Mouse (Mus musculus): ENCODE data around the gene Mesd.

Mesd gene

DNA sequence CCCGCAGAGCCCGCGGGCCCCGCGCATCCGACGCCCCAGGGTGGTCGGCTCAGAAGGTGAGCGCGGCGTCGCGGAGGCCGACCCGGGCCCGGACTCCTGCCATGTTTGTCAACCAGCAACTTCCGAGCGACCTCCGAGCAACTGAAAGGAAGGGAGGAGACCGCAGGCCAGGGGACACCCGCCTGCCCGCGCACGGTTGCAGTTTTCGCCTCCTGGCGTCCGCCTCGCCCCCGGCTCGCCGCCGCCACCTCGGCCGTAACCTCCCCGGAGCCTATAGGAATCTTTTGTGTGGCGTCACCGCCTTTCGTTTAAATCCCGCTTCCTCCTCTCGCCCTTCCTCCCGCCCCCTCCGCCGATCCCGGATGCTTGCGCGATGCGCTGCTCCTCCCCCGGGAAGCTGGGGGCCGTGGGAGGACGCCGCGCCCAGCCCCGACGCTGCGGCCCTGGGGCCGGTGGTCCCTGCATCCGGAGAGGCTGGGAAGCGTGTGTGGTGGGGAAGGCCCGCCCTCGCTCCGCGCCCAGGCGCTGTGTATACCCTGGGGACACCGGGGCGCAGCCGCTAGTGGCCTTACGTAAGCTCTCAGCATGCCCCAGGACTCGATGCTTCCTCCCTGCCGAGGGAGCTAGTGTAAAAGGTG is at the start of gene Mesd, which contains the start of gene Tlnrd1:
Mesd (plus strand) TSS at position 446 of the 638 bp plus-strand sequence.
Tlnrd1 (minus strand) TSS at position 285 of the 638 bp plus-strand sequence.
- peak; percentile 94 for DNase-seq (ENCODE audit: low read depth, low spot score)

DNA sequence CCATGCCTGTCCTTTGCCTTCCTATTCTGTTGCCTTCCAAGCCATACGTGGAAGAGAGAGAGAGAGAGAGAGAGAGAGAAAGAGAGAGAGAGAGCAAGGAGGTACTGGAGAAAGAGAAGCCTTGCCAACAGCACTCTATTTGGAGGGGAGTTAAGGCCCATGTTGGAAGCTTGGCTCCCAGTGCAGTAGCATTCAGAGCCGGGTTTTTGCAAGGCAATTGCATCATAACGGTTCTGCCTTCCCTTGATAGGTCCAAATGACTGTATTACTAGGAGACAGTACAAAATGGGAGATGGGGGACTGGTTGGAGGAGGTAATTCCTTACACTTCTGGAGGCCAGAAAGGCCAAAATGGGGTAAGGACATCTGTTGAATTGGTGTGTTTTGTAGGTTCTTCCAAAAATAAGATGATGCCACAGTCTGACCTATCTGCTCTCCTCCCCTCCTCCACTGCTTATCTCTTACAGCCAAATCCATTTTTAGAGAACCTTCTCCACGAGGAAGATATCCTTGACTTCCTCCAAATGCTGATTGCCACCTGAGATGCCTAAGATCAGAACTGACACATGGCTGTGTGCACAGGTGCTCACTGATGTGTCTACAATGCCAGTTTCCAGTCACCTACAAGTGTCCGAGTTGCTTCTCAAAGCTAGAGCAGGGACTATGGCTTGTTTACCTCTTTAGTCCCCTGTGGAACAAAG is 45.6 kb upstream of the Mesd start:
- no peak for DNase-seq (ENCODE audit: low read depth, low spot score)

DNA sequence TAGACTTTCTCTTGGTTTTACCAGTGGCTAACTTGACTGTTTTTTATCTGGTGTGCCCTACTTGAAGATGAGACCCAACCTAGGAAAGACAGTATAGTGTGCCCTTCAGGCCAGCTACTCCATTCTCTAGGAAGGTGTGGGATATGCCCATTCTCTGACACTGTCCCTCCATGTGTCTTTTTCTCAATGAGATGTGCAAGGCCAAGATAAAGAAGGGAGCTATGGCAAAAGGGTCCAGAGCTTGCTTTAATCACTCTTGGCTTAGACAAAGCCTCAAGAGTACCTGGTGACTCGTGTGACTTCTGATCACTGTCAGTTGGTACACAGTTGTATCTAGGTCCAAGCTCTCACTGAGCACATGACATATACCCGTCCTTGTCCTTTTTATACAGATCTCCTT is 44.2 kb upstream of the Mesd start:
- no peak for DNase-seq (ENCODE audit: low read depth, low spot score)

DNA sequence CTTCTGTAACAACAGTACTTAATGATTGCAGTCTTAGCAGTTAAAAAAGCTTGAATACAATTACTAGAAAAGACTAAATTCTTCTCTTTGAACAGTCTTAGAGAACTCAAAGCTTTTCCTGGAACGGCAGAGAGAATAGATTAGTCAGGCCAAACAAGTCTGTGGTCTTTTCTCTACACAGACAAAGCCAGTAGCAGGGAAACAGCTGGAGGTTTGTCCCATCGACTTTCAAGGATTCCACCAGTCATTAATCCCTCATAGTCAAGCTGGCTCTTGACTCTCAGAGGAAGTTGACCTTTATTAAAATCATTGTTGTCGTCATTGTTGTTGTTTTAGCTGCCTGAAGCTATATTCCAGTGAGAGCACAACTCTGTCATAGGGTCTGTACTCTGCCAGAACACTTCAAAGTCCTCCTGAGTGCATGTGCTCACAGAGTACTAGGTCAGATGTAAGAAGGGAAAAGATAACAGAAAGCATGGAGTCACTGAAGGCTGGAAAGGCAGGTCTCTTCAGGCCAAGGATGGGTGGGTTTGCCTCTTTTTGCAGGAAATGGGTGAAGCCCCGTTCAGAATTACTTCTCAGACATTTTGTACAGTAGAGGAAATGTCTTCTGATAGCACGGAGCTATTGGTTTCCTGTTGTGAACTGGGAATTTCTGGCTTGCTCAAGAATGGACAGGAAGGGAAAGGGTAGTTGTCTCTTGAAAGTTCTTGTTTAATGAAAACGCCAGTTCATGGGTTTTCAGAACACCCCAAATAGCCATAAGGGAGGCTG is 41.6 kb upstream of the Mesd start:
- no peak for DNase-seq (ENCODE audit: low read depth, low spot score)

DNA sequence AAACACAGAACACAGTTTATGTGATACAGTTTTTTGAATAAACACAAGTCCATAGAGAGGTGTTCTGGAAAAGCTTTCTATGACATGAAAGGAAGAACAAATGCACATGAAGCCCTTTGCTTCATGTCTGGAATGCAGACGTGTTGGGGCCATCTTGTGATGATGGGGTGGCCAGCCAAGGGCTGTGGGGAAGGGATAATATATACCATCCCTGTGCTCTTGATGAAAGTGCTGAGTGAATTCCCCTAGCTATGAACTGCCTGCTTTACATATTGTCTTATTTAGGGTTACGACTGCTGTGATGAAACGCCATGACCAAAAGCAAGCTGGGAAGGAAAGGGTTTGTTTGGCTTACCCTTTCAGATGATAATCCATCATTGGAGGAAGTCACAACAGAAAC is 39.5 kb upstream of the Mesd start:
- DNase-seq (ENCODE audit: low read depth, low spot score) = no peak

DNA sequence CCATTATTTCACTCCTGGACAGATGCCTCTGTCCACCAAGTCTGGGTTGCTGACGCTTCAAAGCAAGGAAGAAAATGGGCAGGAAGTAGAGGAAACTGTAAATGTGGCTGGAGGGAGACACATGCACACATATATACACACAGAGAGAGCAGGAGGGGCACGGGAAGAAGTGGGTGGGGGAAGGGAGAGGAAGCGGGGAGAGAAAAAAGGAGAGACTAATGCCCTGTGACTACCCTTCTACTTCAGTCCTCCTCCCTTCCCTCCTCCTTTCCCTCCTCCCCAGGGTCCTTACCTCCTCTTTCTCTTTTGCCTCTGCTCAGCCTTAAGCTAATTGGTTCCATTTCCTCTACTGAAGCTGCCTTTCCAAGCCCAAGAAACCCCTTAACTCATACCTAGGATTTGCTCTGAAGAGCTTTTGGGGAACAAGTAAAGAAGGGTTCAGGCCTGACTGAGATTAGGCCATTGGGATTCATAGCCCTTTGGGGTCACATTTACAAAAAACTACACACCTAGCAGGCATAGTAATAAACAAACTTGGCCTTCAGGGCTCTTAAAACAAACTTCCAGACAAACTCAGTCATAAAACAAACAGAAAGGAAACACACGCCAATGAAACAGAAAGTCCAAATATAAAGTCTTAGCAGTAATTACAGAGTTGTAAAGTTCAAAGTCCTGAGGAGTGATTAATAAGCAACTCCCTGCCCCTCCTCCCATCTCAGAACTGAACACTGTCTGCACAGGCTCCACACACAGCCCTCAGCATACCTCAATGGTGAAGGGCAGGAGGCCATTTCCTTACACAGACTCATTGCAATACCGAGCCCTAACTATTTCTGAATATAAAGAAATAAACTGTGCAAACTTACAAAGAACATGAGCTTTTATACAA is 36.8 kb upstream of the Mesd start:
- DNase-seq (ENCODE audit: low read depth, low spot score) = no peak

DNA sequence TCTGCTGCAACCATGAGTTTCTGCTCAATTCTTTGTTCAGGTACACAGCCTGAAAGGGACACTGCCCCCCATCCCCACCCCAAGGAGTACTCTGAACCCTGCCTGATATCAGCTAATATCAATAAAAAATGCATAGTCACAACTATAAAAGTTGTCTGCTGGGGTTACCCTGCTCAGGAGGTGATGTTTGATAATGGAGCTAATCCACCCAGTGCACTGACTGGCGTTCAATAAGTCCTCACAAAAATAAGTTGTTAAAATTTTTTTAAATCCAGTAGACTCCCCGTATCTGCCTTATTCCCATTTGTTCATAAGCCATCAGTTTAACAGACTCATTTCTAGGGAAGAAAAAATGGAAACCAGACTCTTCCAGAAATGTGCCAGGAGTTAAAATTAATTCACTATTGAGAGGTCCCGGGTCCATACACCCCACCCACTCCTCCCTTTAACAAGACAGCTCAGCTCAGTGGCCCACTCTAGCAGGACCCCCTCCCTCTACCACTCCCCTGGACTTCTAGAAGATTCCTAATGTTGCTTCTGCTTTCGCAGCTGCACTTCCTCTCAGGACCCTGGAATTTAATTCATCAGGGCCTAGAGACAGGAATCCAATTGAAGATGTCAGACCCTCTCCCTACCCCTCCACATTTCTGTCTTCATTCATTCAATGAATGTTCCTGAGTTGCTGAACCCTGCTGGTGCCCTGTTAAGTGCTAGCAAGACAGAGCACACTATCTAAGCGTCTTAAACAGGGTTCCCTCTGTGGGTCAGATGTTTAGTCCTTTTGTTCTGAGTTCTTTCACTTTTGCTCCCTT is 32.5 kb upstream of the Mesd start:
- DNase-seq (ENCODE audit: low read depth, low spot score) = no peak

DNA sequence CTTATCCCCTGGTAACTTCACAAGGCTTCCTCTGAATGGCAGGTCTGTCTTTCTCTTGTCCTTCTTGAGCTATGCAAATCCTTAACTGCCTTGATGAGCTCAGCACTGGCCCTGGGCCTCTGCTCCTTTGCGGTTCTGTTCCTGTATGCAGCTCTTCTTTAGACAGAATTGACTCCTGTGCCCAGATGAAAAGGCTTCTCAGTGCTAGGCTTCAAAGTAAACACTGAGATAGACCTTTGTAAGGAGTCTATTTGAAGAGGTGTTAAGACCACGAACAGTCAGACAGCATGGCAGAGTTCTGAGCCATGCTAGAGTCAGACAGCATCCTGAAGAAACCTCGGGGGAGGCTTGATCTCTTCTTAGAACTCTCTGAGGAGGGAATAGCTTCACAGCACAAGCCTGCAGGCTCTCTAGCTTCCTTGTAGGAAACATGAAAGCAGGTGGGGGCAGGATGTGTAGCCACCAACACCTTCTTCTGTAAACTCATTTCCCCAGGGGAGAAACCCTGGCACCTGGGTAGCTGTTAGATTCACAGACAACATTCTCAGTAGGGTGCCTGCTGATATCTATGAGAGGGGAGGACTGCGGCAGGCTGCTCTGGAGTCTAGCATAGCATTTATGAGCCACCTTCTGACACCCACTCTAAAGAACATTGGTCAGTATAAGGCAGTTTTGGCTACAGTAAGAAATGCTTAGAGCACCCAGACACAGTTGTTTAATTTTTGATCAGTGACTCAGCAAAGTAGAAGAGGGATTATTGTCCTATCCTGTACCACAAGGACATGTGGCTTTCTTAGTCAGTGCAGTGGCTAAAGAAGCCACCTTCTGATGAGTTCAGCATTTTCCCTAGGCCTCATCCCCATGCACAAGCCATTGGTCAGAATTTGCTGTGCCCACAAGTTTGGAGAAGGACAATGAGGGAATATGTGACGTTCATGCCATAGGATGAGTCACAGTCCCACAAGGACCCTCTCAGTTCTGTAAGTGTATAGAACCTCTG is 31.6 kb upstream of the Mesd start:
- no peak for DNase-seq (ENCODE audit: low read depth, low spot score)

DNA sequence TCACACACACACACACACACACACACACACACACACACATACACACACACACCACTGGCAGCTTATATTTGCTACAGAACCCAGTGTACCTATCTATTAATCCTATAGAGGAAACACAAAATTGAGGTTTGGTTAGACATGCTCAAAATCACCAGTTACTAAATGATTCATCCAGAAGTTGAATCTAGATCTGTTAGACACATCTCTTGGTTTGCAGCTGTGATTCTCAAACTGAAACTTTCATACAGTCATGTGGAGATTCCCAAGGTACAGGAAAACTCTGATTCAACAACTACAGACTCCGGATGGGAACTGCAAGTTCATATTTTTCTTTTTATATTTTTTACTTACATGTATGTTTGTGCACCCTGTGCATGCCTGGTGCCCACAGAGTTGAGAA is 29.1 kb upstream of the Mesd start:
- no peak for DNase-seq (ENCODE audit: low read depth, low spot score)

DNA sequence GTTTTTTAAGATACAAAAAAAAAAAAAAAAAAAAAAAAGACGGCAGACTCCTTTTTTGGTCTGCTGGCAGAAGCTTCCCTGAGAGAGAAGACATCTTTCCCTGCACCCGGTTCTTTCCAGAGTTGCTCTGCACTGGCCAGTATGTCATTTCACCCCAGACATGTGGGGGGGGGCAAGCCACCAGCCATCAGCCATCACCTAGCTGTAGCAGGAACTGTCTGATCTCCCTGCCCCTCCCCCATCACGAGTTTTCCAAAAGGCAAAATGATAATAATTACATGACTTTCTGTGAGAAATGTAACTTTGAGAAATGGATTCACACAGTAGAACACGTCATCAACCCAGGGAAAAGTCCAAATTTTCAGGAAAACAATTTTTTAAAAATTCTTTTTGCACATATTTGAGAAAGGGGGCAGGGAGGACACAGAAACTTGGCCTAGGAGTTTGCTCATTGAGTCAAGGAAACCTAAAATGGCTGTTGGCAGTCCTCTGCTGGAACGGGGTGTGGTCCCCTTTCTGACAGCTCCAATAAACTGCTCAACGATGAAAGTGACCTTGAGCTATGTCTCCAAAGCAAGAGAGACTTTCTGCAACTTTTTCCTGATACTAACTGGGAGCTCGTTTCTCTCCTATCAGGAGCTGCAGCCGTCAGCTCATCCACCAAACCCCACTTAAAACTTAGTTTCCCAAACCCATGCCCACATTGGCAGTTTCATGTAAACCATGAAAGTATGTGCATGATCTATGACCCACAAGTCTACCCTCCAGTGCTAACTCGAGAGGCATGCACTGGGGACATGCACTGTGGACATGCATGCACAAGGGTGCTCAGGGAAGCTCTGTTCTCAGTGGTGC is 27.7 kb upstream of the Mesd start:
- no peak for DNase-seq (ENCODE audit: low read depth, low spot score)

DNA sequence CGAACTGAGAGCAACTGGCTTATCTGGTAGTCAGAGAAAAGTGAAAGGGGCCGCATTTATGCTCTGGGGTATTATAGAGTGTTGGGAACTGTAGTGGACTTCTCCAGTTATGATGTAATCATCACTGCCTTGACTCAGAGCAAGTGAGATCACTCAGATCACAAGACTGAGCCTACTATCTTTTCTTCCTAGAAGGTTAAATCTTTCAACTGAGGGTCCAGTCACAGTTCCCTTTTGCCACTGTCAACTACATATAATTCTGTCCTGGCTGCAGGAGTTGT is 27.1 kb upstream of the Mesd start:
- DNase-seq (ENCODE audit: low read depth, low spot score) = no peak

DNA sequence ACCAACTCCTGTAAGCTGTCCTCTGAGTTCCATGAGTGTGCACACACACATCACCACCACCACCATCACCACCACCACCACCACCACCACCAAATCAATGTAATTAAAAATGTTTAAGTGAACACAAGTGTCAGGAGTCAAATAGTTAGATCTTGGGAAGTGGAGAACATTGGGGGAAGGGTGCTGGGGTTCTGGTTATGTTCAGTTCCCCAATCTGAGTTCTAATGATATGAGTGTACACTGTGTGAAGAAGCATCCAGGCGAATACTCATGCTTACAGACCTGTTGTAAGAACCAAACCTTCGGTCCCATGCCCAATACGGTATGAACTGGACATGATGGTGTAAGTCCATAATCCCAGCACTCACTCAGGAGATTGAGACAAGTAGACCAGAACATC is 26.3 kb upstream of the Mesd start:
- DNase-seq (ENCODE audit: low read depth, low spot score) = no peak

DNA sequence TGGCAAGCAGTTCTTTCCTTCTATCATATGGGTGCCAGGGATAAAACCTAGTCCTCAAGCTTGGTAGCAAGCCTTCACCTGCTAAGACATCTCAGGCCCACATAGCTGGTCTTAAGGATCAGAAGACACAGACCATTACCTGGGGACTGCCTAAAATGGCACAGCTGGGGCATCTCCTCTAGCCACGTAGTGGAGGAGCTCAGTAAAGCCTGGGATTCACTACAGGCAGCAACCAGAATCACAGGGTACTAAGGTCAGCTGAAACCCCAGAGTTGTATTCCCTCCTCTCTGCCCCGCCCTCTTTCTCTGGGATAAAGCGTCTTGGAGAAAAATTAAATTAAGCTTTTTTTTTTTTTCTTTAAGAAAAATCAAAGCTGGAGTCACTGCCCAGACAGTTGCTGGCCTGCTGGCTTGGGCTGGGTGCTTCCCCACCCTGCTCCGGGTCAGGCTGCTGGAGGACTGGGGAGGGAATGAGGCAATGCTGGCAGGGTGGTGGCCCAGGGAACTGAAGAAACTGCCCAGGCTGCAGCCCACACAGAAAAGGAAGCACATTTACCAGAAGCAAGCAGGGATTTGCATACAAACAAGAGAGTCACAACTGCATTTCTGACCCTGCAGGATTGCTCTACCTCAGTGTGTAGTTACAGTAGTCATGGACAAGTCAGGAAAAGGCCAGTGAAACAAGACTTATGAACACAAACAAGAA is 24.7 kb upstream of the Mesd start:
- no peak for DNase-seq (ENCODE audit: low read depth, low spot score)

DNA sequence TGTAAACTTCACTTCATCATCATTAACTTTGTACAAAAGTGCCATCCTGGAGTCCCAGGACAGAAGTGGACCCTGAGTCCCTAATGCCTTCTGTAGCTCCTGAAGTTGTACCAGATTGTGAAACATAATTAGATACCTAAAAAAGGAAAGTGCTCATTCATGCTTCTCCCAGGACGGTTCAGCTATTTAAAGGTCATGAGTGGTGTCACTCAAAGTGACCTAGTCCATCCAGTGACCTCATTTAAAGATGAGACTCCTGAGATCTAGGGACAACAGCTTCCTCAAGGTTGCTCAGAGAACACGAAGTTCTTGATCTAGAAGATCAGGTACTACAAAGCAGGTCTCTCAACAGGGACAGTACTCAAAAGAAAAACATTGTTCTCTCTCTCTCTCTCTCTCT is 20.7 kb upstream of the Mesd start:
- no peak for DNase-seq (ENCODE audit: low read depth, low spot score)

DNA sequence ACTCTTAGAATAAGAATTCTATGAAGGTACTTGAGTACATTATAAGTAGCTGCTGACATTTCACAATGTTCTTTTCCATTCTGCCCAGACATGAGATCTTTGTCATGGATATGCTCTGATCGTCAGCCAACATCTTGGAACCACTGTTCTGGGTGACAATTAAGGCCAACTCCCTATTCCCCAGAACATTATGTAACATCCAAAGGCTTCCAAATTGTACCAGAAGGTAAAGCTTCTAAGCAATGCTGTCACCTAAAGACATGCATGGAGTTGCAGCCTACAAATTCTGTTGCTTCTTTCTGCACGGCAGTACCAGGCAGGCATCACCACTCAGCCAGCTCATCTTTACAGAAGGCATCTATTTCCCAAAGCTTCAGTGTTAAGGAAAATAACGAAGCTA is 16.1 kb upstream of the Mesd start:
- DNase-seq (ENCODE audit: low read depth, low spot score) = no peak

DNA sequence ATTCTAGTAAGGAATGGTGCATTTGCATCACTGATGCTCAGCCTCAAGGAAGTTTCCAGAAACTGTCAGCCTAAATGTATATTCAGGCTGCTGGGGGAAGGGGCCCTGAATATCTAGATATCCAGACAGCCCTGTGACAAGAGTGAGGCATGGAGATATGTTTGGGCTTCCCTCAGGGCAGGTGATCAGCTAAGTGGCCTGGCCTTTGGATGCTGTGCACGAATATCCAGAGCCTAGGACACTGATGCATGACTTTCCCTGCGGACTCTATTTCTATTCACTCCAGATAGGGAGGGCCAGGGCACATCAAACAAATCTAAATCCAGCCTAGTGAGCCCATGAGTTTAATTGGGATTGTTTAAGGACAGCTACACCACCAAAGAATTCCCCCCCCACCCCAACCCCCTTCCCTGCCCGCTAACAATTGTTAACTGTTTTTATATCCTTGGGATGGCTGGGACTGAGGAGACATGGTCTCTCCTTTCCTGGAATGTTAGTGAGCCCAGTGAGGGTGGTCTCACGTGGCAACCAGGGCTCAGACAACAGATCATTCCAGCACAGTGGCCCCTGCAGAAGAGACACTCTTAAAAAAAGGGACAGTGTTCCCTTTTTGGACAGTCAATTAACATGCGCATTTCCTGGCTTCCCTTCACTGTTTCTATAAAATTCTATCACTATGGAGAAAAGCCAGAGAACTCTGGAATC is 14.3 kb upstream of the Mesd start:
- DNase-seq (ENCODE audit: low read depth, low spot score) = no peak

DNA sequence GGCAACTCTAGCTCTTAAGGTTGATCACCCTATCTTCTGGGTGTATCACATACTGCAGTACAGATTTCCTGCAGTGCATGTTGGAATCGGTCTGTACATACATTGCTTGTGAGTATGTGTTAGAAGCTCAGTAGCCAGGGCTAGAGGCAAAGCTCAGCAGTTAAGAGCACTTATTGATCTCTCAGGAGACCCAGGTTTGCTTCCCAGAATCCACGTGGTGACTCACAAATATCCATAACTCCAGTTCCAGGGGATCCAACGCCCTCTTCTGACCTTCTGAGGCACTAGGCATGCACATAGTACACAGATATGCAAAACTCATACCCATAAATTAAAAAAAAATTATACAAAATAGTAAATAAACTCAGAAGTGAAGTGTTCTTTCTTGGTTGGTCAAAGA is 7.2 kb upstream of the Mesd start:
- no peak for DNase-seq (ENCODE audit: low read depth, low spot score)

Data from mesoderm, embryonic 11.5 days (tissue).